Mouse (Mus musculus) small intestine, adult 2 months (tissue): Measurements from ENCODE around the gene 1700012P22Rik.

Experiments
- CTCF ChIP-seq: fragments of 200-500 bp; IDR thresholded peaks from 2 replicates; pipeline ENCODE4 v1.5.1; 2012; ENCODE audit warnings: low read depth, mild to moderate bottlenecking, control low read depth, inconsistent platforms, low read length, moderate library complexity, mixed read lengths; ENCODE audit not compliant: insufficient replicate concordance, insufficient read length; ENCODE audit errors: extremely low read depth
- POLR2A ChIP-seq: fragments of 200-500 bp; IDR thresholded peaks from 2 replicates; pipeline ENCODE4 v1.6.1; 2012; ENCODE audit warnings: low read depth, mild to moderate bottlenecking, control low read depth, inconsistent platforms, low read length, moderate library complexity

GRCm38 (mm10) chr4:144404456-144405086 lies 34.0 kb downstream of the 1700012P22Rik start:
- TF ChIP-seq POLR2A (no peak), CTCF (no peak)
